Mouse (Mus musculus) erythroblast, embryonic 14.5 days (primary cell): ENCODE measurements around the gene Ush2a. TPM values are rescaled to one million over a fixed set of nuclear protein-coding genes. Genes with fewer than 3 reads are reported as not detected.

Experiments used
- H3K27me3 ChIP-seq: 2 replicates; pipeline ENCODE4 v1.6.1; 2012; ENCODE audit warnings: inconsistent platforms; ENCODE audit not compliant: control insufficient read depth
- H3K36me3 ChIP-seq: 2 replicates; pipeline ENCODE4 v1.6.1; 2012; ENCODE audit warnings: mild to moderate bottlenecking, inconsistent platforms; ENCODE audit not compliant: control insufficient read depth
- H3K4me1 ChIP-seq: 2 replicates; pipeline ENCODE4 v1.6.1; 2012; ENCODE audit warnings: inconsistent platforms; ENCODE audit not compliant: control insufficient read depth
- H3K4me3 ChIP-seq: replicated peaks from 2 replicates; pipeline ENCODE3; 2012; ENCODE audit warnings: moderate library complexity, mild to moderate bottlenecking, inconsistent platforms
- H3K9me3 ChIP-seq: 2 replicates; pipeline ENCODE4 v1.6.1; 2012; ENCODE audit warnings: low read length, inconsistent platforms, mixed read lengths; ENCODE audit not compliant: control insufficient read depth
- GATA1 ChIP-seq: IDR thresholded peaks from 2 replicates; pipeline ENCODE4 v1.6.1; 2012; ENCODE audit warnings: low read length, inconsistent platforms, mixed read lengths
- TAL1 ChIP-seq: IDR thresholded peaks from 3 replicates; pipeline ENCODE4 v1.6.1; 2012; ENCODE audit warnings: low read length, inconsistent platforms, mixed read lengths
- polyA plus RNA-seq: library from polyadenylated mRNA; stranded (reverse); fragments of >175 nt; gene quantifications from 2 replicates; pipeline ENCODE4 v1.2.3, GENCODE M21; 2012

Gene Ush2a
- polyA plus RNA-seq, 1 experiment, result not detected

GRCm38 (mm10) chr1:188363548-188363947 is 101.7 kb downstream of the Ush2a start:
- Histone ChIP-seq H3K27me3 (no peaks in the 10 kb centered on the region), H3K4me1 (no peaks in the 10 kb centered on the region)
- TF ChIP-seq TAL1 (no peak), GATA1 (no peak)

GRCm38 (mm10) chr1:188385180-188385579 is 123.4 kb downstream of the Ush2a start:
- no peaks in the 10 kb centered on the region for H3K9me3 ChIP-seq
- H3K4me3 ChIP-seq, result no peak overlapping the region
- no peak for TF ChIP-seq TAL1
- no peak for TF ChIP-seq GATA1
- no peaks in the 10 kb centered on the region for H3K27me3 ChIP-seq
- peaks cover 43% of the 10 kb centered on the region for H3K4me1 ChIP-seq
- H3K36me3 ChIP-seq, result no peaks in the 10 kb centered on the region

More at GRCm38 (mm10) chr1:188363548-188363947, 101.7 kb downstream of the Ush2a start:
- Histone ChIP-seq H3K9me3 (no peaks in the 10 kb centered on the region), H3K4me3 (no peak overlapping the region), H3K36me3 (no peaks in the 10 kb centered on the region)

- peaks cover 43% of the 10 kb centered on the region for H3K4me1 ChIP-seq
- TF ChIP-seq GATA1, result no peak
- no peak for TF ChIP-seq TAL1
- H3K36me3 ChIP-seq, result no peaks in the 10 kb centered on the region
- no peaks in the 10 kb centered on the region for H3K9me3 ChIP-seq
- H3K4me3 ChIP-seq, result no peak overlapping the region
- no peaks in the 10 kb centered on the region for H3K27me3 ChIP-seq
These were observed 124.0 kb downstream of the Ush2a start for GRCm38 (mm10) chr1:188385733-188386261.

GRCm38 (mm10) chr1:188387321-188387720 is 125.5 kb downstream of the Ush2a start:
- Histone ChIP-seq H3K9me3 (no peaks in the 10 kb centered on the region), H3K27me3 (no peaks in the 10 kb centered on the region), H3K36me3 (no peaks in the 10 kb centered on the region), H3K4me1 (peaks cover 43% of the 10 kb centered on the region), H3K4me3 (no peak overlapping the region)
- no peak for TF ChIP-seq GATA1
- no peak for TF ChIP-seq TAL1

GRCm38 (mm10) chr1:188387820-188388471 is 126.1 kb downstream of the Ush2a start:
- Histone ChIP-seq H3K36me3 (no peaks in the 10 kb centered on the region), H3K4me3 (no peak overlapping the region), H3K9me3 (no peaks in the 10 kb centered on the region), H3K4me1 (peaks cover 43% of the 10 kb centered on the region), H3K27me3 (no peaks in the 10 kb centered on the region)
- no peak for TF ChIP-seq TAL1
- TF ChIP-seq GATA1, result no peak

- Histone ChIP-seq H3K36me3 (no peaks in the 10 kb centered on the region), H3K4me3 (no peak overlapping the region), H3K27me3 (no peaks in the 10 kb centered on the region), H3K9me3 (no peaks in the 10 kb centered on the region), H3K4me1 (peaks cover 37% of the 10 kb centered on the region)
- TF ChIP-seq TAL1 (no peak), GATA1 (no peak)
These were observed 128.3 kb downstream of the Ush2a start for GRCm38 (mm10) chr1:188390080-188390479.

GRCm38 (mm10) chr1:188407176-188407575 is 145.4 kb downstream of the Ush2a start:
- Histone ChIP-seq H3K27me3 (no peaks in the 10 kb centered on the region), H3K4me3 (no peak overlapping the region), H3K4me1 (peaks cover 12% of the 10 kb centered on the region), H3K9me3 (no peaks in the 10 kb centered on the region), H3K36me3 (no peaks in the 10 kb centered on the region)
- TF ChIP-seq GATA1 (no peak), TAL1 (no peak)

- Histone ChIP-seq H3K36me3 (no peaks in the 10 kb centered on the region), H3K9me3 (no peaks in the 10 kb centered on the region), H3K4me1 (peaks cover 12% of the 10 kb centered on the region), H3K27me3 (no peaks in the 10 kb centered on the region), H3K4me3 (no peak overlapping the region)
- TF ChIP-seq TAL1 (no peak), GATA1 (no peak)
These were observed 146.0 kb downstream of the Ush2a start for GRCm38 (mm10) chr1:188407613-188408386.

- TF ChIP-seq TAL1 (no peak), GATA1 (no peak)
- no peak overlapping the region for H3K4me3 ChIP-seq
- H3K36me3 ChIP-seq, result no peaks in the 10 kb centered on the region
- H3K9me3 ChIP-seq, result no peaks in the 10 kb centered on the region
- peaks cover 12% of the 10 kb centered on the region for H3K4me1 ChIP-seq
- no peaks in the 10 kb centered on the region for H3K27me3 ChIP-seq
These were observed 148.7 kb downstream of the Ush2a start for GRCm38 (mm10) chr1:188410547-188410946.
